Mouse (Mus musculus) left cerebral cortex, adult 2 months (tissue): ENCODE measurements around the gene Adra2a. TPM values are rescaled to one million over a fixed set of nuclear protein-coding genes. Genes with fewer than 3 reads are reported as not detected.

Experiments used
- DNase-seq, 2 experiments: peaks; one replicate each; pipeline ENCODE4 v3.0.0; 2021 to 2022; ENCODE audit warnings: low spot score in 2 of 2, mixed read lengths in 1 of 2; ENCODE audit errors: extremely low spot score in 1 of 2
- H3K27ac ChIP-seq: fragments of 200-600 bp; 2 replicates; pipeline ENCODE4 v1.8.1; 2022
- H3K4me3 ChIP-seq: fragments of 200-600 bp; 2 replicates; pipeline ENCODE4 v1.8.1; 2022
- CTCF ChIP-seq: fragments of 200-600 bp; IDR thresholded peaks from 2 replicates; pipeline ENCODE4 v1.8.1; 2022; ENCODE audit warnings: antibody characterized with exemption, mild to moderate bottlenecking, moderate library complexity
- intact Hi-C: fragments of 180-260 bp; cut with DNase I; formaldehyde crosslinking; loops from one replicate; pipeline ENCODE4 v1.15.1; 2025
- total RNA-seq, 2 experiments: library from RNA; stranded (reverse); gene quantifications; 2 replicates each; pipeline ENCODE4 v1.2.3; 2021

Adra2a gene
- total RNA-seq, 2 experiments from 2014 or later, result 17.5 to 18.8 TPM

- no peak for DNase-seq
- intact Hi-C loops, result no loop called here
- Histone ChIP-seq H3K27ac (no peak overlapping the region), H3K4me3 (no peak overlapping the region)
- no peak for TF ChIP-seq CTCF
Measured at GRCm38 (mm10) chr19:54081716-54082165, 37.8 kb downstream of the Adra2a start.

GRCm38 (mm10) chr19:54087319-54087718, 43.4 kb downstream of the Adra2a start:
- no peak overlapping the region for H3K4me3 ChIP-seq
- intact Hi-C loops, result no loop called here
- no peak for TF ChIP-seq CTCF
- no peak overlapping the region for H3K27ac ChIP-seq
- DNase-seq, result no peak

- DNase-seq, result no peak
- H3K4me3 ChIP-seq, result no peak overlapping the region
- no peak overlapping the region for H3K27ac ChIP-seq
- intact Hi-C loops, result no loop called here
- no peak for TF ChIP-seq CTCF
Measured at GRCm38 (mm10) chr19:54093599-54093998, 49.6 kb downstream of the Adra2a start.

- no peak for DNase-seq
Measured at GRCm38 (mm10) chr19:54095716-54096115, 51.8 kb downstream of the Adra2a start.

GRCm38 (mm10) chr19:54098367-54098766, 54.4 kb downstream of the Adra2a start:
- no peak overlapping the region for H3K4me3 ChIP-seq
- no peak for DNase-seq
- H3K27ac ChIP-seq, result no peak overlapping the region
- intact Hi-C loops, result no loop called here
- TF ChIP-seq CTCF, result no peak

More at GRCm38 (mm10) chr19:54095716-54096115, 51.8 kb downstream of the Adra2a start:
- Histone ChIP-seq H3K4me3 (no peak overlapping the region), H3K27ac (no peak overlapping the region)
- TF ChIP-seq CTCF, result no peak
- intact Hi-C loops, result no loop called here

Other genes starting within 250 kb of the Adra2a start
- gene Pdcd4, start 151.9 kb upstream of the Adra2a start, total RNA-seq, result 100 to 1,000 TPM; 102 to 114 TPM
- 10 to 100 TPM; 54.5 to 55.6 TPM for gene Shoc2, start 99.8 kb upstream of the Adra2a start, total RNA-seq
- gene Bbip1, start 99.5 kb upstream of the Adra2a start, total RNA-seq, result 10 to 100 TPM; 55.1 to 57.7 TPM